Mouse (Mus musculus): ENCODE results near the gene Fam122a. TPM values are rescaled to one million over a fixed set of nuclear protein-coding genes. Genes with fewer than 3 reads are reported as not detected.

The Fam122a gene
- polyA plus RNA-seq, 1 experiment from 2014 or later, result 41.1 TPM

DNA sequence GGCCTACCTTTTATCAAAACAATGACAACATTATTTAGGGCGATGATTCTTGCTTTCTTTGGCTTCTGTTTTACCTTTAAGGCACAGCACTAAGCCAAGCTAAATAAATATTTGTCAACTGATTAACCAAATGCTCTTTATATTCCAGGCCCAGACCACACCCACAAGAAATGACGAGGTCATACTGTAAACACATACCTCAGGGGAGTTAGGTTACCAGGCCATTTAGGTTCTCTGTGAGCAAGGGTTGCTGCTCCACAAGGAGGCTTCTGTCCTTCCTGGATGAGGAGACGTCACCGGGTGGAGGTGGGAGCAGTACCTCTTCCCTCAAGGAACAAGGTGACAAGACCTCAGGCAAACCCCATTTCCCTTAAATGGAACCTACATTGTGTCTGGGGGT lies 49.9 kb downstream of the Fam122a start:
- Histone ChIP-seq H3K9me3 (no peaks in the 10 kb centered on the region), H3K27ac (replicated peaks) (peak overlapping the region; percentile 86), H3K36me3 (no peaks in the 10 kb centered on the region), H3K9ac (peak overlapping the region; percentile 62), H3K27me3 (replicated peaks) (no peaks in the 10 kb centered on the region), H3K4me1 (peaks cover 20% of the 10 kb centered on the region), H3K4me2 (no peak overlapping the region), H3K4me3 (no peak overlapping the region)
- WGBS, result 67% methylated on average over 4 of the region's 4 CpGs
- ATAC-seq (ENCODE audit: extremely low read depth, insufficient number of reproducible peaks, low FRiP score, low TSS enrichment), result no peak

DNA sequence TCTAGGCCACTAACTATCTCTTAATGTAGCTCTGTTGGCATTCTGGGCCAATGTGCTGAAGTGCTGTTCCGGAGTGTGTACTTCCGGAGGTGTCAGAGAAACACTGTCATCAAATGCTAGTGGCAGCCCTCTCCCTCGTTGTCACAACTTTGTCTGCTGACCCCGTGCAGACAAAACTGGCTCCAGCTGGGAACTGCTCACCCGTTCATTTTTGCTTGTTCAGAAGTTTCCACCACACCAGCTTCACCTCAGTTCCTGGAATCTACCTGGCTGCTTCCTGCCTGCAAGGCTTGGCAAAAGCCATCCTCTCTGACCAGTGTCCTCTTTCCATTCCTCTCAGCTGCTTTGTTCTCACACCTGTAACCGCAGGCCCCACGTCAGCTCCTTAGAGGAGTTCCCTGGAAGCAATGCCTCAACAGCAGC lies 50.4 kb downstream of the Fam122a start:
- ATAC-seq (ENCODE audit: extremely low read depth, insufficient number of reproducible peaks, low FRiP score, low TSS enrichment), result peak; percentile 70; the same call in 1 of the 2 replicates
- WGBS, result 42% methylated on average over 7 of the region's 7 CpGs
- peak overlapping the region; percentile 62; the same call in 1 of the 2 replicates for H3K9ac ChIP-seq
- H3K4me1 ChIP-seq, result peaks cover 20% of the 10 kb centered on the region
- H3K27ac ChIP-seq (replicated peaks), result peak overlapping the region; percentile 86
- no peaks in the 10 kb centered on the region for H3K9me3 ChIP-seq
- H3K4me2 ChIP-seq, result peak overlapping the region; percentile 25; the same call in 1 of the 2 replicates
- H3K27me3 ChIP-seq (replicated peaks), result no peaks in the 10 kb centered on the region
- no peaks in the 10 kb centered on the region for H3K36me3 ChIP-seq
- H3K4me3 ChIP-seq, result no peak overlapping the region

Other genes starting within 250 kb of the Fam122a start
- gene Fxn, start 196.8 kb downstream of the Fam122a start, polyA plus RNA-seq (2015; fragmentation: Nextera tagmentation; extraction: Ambion mirVana), result 60.9 and 64.0 TPM in 2 replicates
- 6.8 and 7.0 TPM in 2 replicates for gene Pip5k1b, start 78.5 kb upstream of the Fam122a start, polyA plus RNA-seq (2015; fragmentation: Nextera tagmentation; extraction: Ambion mirVana)
- gene Tmem252, start 196.7 kb upstream of the Fam122a start, polyA plus RNA-seq (2015; fragmentation: Nextera tagmentation; extraction: Ambion mirVana), result 3.6 and 3.7 TPM in 2 replicates

All from heart, embryonic 13.5 days (tissue).